Mouse (Mus musculus) ovary, adult 2 months (tissue): ENCODE measurements around the gene Ctcf. TPM values are rescaled to one million over a fixed set of nuclear protein-coding genes. Genes with fewer than 3 reads are reported as not detected.

Experiments used
- polyA plus RNA-seq: library from polyadenylated mRNA; depleted of rRNA; stranded (reverse); fragments of >200 nt; gene quantifications from 2 replicates; pipeline ENCODE4 v1.2.3, GENCODE M21; 2012; rRNA removed

Ctcf gene
- polyA plus RNA-seq = 17.0 and 20.3 TPM in 2 replicates

DNA sequence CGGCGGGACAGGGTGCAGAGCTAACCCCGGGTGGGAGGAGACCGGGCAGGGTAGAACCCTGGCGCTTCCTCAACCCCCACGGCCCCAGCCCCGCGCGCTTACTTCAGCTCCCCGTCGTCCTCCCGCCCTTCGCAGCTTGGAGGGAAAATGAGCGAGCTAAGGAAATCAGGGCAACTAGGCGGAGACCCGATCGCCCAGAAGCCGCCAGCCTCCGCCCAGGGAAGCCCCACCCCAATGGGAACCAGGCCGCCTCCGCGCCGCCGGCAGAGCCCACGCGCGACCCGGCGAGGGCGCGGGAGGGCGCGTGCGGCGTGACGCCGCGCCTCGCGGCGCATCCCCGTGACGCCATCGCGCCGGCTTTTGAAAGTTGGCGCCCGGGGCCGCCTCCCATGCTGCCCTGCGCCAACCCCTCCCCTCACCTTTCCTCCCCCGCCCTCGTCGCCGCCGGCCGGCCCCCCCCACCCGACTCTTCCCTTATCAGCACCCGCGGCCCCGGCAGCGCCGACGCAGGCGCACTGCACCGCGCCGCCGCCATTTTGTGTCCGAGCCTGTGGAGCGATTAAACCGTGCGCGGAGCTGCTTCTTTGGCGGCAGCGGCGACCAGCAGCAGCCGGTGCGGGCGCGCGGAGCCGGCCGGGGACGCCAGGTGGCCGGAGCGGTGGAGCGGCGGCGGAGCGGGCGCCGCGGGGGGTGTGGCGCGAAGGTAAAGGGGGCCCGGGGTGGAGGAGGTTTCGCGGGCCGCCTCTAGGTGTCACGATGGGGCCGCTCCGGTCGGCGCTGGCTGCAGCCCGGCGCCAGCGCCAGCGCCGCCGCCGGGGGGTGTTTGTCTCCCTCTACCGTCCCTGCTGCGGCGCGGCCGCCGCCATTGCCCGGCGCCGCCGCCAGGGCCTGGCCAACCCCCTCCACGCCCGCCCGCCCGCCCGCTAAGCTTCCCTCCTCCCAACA is at the start of gene Ctcf:
Ctcf (plus strand) TSS at position 551 of the 945 bp plus-strand sequence.

DNA sequence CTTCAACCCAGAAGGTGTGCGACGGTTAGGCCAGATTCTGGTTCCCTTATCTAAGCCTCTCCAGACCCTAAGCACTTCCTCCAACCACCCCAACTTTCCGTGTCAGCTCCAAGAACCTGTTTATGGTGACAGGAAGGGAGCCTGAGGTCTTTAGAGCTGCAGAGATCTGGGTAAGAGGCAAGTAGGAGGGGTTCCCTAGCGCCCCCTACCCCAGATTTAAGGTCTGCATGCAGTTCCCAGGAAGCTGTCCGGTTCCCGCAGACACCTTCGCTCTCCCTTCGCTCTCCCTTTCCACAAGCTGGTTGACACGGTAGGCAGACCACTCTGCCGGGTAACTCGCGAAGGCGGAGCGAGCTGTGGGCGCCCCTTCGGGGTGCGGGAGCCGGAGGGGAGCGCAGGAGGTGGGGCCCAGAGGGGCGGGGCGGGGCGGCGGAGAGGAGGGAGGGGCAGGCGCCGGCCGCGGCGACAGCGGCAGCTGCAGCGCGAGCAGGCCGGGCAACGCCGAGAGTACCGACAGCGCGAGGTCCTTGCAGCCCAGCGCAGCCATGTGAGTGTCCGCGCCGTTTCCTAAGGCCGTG is 31.5 kb upstream of the Ctcf start, which contains the start of gene Ripor1:
Ripor1 (plus strand) TSS at position 452 of the 578 bp plus-strand sequence.

DNA sequence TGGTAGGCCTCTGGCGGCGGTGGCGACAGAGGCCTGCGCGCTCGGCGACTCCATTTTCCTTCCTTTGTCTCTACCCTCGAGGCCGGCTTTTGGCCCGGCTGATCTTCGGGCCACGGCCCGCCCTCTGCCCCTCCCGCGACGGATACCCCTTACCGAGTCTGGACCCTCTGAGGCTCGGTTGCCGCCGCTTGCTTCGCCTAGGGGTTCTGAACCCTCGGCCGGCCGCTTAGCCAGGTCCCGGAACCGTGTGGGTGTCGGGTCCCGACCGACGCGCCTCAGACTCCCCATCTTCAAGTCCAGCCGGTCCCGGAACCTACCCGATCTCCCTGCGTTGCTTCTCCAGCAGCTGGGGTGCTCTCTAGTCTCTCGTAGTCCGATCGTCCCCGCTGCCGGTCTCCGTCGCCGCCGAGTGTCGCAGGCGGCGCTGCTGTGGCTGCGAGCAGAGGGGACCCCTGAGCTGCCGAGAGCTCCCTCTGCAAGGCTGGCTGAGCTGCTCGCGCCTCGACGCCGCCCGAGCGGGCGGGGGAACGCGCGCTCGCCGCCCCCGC is 669 bp downstream of the Ctcf start, which contains the start of gene Agrp:
Agrp (minus strand) TSS at position 431 of the 548 bp plus-strand sequence.

DNA sequence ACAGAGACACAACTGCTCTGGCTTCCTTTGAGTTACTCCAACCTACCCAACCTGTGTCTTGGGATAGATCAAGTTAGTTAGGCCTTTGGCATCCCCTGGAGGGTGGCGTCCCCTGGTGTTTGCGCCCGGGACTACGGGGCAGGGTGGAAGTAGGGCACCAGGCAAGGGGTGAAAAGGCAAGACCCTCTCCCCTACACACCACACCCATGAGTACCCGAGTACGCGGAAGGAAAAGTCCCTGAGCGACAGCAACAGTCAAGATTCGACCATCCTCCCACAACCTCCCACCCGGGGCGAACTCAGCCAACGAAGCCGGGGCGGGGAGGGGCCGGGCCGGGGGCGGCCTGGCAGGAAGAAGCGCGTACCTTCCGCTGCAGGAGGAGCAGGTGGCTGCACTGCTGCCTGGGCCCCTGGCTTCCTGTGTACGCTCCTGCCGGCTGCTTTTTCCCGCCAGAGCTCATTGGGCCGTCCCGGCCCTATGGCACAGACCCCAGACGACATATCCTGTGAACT is 49.5 kb downstream of the Ctcf start, which contains the start of gene Carmil2:
Carmil2 (plus strand) TSS at position 479 of the 513 bp plus-strand sequence.

DNA sequence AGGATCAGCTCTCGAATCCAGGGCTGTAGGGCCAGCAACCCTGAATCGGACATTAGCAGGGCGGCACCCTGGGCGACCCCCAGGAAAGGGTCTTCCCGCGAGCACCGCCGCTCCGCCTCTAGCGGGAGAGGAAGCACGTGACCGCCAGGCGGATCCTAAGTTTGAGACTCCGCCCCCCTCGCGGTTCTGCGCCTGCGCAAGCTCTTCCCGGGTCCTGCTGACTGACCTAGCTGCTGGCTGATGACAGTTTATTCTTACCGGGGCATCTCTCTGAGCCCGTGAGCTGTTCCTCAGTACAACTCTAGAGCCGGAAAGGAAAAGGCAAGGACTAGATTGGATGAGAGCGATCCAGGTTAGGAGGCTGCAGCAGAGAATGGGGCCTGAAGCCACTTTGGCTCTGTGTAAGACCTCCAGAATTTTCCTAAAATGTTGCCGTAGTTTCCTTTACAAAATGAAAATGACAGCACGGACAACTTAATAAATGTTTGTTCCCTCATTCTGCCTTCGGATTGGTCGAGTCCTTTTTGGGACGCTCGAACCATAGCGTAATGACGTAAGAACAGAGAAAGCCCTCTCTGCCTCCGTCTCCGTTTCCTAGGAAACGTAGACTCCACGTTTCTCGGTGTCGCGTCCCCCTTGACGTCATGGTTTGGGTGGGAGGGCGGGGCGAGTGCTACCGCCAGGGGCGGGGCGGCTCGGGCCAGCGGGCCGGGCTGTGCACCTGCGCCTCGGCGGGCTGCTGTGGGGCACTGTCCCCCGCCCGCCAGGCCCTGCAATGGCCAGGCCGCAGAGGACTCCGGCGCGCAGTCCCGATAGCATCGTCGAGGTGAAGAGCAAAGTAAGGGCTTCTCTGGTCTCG is 64.8 kb downstream of the Ctcf start, which contains the start of the genes Acd and Pard6a:
Acd (minus strand) TSS at position 137 of the 859 bp plus-strand sequence.
Pard6a (plus strand) TSS at position 183 of the 859 bp plus-strand sequence.

DNA sequence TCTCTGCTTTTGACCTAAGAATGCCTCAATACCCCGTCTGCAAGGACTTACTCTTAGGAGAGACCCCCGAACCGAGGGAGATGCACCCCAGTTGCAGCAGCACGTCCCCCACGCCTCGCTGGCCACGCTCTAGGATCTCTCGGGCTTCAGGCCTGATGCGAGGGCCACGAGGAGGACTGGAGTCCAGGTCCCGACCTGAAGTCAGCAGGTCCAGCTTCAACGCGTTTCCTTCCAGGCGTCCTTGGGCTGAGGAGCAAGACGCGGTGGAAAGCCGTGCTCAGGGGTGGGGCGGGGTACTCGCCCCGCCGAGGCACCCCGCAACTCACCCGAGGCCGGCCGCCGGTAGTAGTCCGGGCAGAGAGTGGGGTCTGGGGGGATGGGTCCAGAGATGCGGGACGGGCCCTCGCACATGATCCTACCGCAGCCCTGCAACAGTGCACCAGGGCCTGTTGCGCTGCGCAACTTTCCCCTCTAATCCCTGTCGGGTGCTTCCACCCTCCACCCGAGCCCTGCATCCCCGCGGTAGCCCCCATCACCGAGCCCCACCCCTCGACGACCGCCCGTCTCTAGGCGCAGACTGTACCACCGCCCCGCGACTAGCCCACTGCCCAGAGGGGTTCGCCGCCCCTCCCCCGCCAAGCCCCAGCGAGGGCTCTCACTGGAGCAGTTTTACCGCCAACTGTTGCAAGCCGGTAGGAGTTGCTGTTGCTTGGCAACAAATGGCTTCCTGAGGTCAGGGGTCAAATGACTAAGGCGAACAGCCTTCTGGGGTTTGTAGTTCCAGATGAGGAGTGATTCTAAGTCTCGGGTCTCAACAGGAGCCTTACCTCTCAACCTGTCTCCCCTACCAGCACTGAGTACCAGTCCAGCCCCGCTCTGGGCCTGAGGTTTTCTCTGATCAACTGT is 71.4 kb downstream of the Ctcf start, which contains the start of the genes 4933405L10Rik and Enkd1:
4933405L10Rik (plus strand) TSS at position 158 of the 906 bp plus-strand sequence.
Enkd1 (minus strand) TSS at position 713 of the 906 bp plus-strand sequence.

Other genes with a start within 250 kb of the Ctcf start
- gene Kctd19, start 223.1 kb upstream of the Ctcf start, polyA plus RNA-seq = 0.06 and 0.08 TPM in 2 replicates
- 4.7 TPM in 2 replicates for gene Lrrc36, start 223.0 kb upstream of the Ctcf start, polyA plus RNA-seq
- 157 and 231 TPM in 2 replicates for gene Tppp3, start 165.0 kb upstream of the Ctcf start, polyA plus RNA-seq
- gene Zdhhc1, start 139.7 kb upstream of the Ctcf start, polyA plus RNA-seq = 132 TPM in 2 replicates
- gene Hsd11b2, start 117.8 kb upstream of the Ctcf start, polyA plus RNA-seq = 119 and 169 TPM in 2 replicates
- 106 and 114 TPM in 2 replicates for gene Atp6v0d1, start 70.5 kb upstream of the Ctcf start, polyA plus RNA-seq
- 25.2 and 32.3 TPM in 2 replicates for gene Ripor1, start 31.3 kb upstream of the Ctcf start, polyA plus RNA-seq
- gene Agrp, start 825 bp downstream of the Ctcf start, polyA plus RNA-seq = 1.0 and 2.0 TPM in 2 replicates
- gene Carmil2, start 49.7 kb downstream of the Ctcf start, polyA plus RNA-seq = 1.7 TPM in 2 replicates
- 34.0 and 47.2 TPM in 2 replicates for gene Acd, start 64.5 kb downstream of the Ctcf start, polyA plus RNA-seq
- gene Pard6a, start 64.6 kb downstream of the Ctcf start, polyA plus RNA-seq = 22.0 and 26.5 TPM in 2 replicates
- gene 4933405L10Rik, start 71.1 kb downstream of the Ctcf start, polyA plus RNA-seq = not detected in 2 replicates
- 19.4 and 22.4 TPM in 2 replicates for gene Enkd1, start 71.6 kb downstream of the Ctcf start, polyA plus RNA-seq
- 22.0 and 24.5 TPM in 2 replicates for gene Gfod2, start 122.1 kb downstream of the Ctcf start, polyA plus RNA-seq
- 32.9 and 33.2 TPM in 2 replicates for gene Ranbp10, start 190.8 kb downstream of the Ctcf start, polyA plus RNA-seq
- gene Tsnaxip1, start 191.2 kb downstream of the Ctcf start, polyA plus RNA-seq = 0.83 and 0.91 TPM in 2 replicates
- 25.1 and 31.5 TPM in 2 replicates for gene Cenpt, start 216.7 kb downstream of the Ctcf start, polyA plus RNA-seq
- gene Thap11, start 218.6 kb downstream of the Ctcf start, polyA plus RNA-seq = 123 and 125 TPM in 2 replicates
- 43.3 and 62.6 TPM in 2 replicates for gene Nutf2, start 224.0 kb downstream of the Ctcf start, polyA plus RNA-seq
- 140 and 149 TPM in 2 replicates for gene Edc4, start 244.3 kb downstream of the Ctcf start, polyA plus RNA-seq